Mouse (Mus musculus) liver, adult 2 months (tissue): ENCODE measurements around the gene Cct3.

Experiments
- CTCF ChIP-seq: fragments of 200-500 bp; IDR thresholded peaks from 2 replicates; pipeline ENCODE4 v1.5.1; 2011; ENCODE audit warnings: low read depth, low read length, control low read depth
- POLR2A ChIP-seq: fragments of 200-500 bp; IDR thresholded peaks from 2 replicates; pipeline ENCODE4 v1.6.1; 2011; ENCODE audit warnings: low read length, control low read depth; ENCODE audit not compliant: insufficient read depth; ENCODE audit errors: extremely low read depth

DNA sequence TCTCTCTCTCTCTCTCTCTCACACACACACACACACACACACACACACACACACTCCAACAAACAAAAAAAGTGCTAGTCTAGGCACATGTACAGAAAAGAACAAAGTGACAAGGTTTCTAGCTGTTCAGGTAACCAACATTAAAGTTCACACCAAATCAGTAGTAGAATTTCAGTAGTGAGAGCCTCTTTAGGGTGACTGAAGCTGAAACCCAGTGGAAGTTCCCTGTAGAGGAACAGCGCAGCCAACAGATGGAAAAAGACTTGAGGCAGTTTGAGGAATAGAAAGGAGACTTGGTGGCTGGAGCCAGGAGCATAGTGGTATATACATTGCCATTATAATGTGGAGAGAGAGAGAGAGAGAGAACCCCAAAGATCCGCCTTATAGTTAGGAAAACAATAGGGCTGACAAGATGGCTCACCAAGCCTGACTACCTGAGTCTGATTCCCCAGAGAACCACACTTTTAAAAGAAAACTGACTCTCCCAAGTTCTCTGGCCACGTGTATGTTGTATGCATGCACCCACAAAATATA is 38.1 kb downstream of the Cct3 start:
- TF ChIP-seq CTCF (no peak), POLR2A (no peak)
